Mouse (Mus musculus): ENCODE data around the gene Pp2d1.

GRCm38 (mm10) chr17:53561458-53562029 lies 22.3 kb upstream of the Pp2d1 start:
- TF ChIP-seq CTCF (conservative IDR thresholded peaks at IDR 0.05 in 1 of 2, IDR thresholded peaks at IDR 0.05 in 1 of 2; ENCODE audit: low read depth in 2 of 2, low read length in 2 of 2) (no peak), POLR2A (IDR thresholded peaks at IDR 0.05; ENCODE audit: low read depth, low read length) (no peak), TCF12 (IDR thresholded peaks at IDR 0.05; ENCODE audit: low read depth, low read length) (no peak), MAFK (IDR thresholded peaks at IDR 0.05; ENCODE audit: insufficient replicate concordance, low read length) (no peak), ZNF384 (IDR thresholded peaks at IDR 0.05; ENCODE audit: low read depth, low read length) (no peak), USF2 (conservative IDR thresholded peaks at IDR 0.05; ENCODE audit: low read depth, low read length) (no peak)

Measured in CH12.LX (cell line).